Mouse (Mus musculus): ENCODE measurements around the gene Rbm43. TPM values are rescaled to one million over a fixed set of nuclear protein-coding genes. Genes with fewer than 3 reads are reported as not detected.

Gene Rbm43
- total and polyA plus RNA-seq, 3 experiments = 9.5 to 25.9 (median 20.6) TPM

GRCm38 (mm10) chr2:51941832-51942231 lies 6.9 kb upstream of the Rbm43 start:
- no peaks in the 10 kb centered on the region for H3K36me3 ChIP-seq (replicated peaks in 1 of 2; ENCODE audit: control insufficient read depth in 1 of 2, insufficient read depth in 1 of 2, low read length in 1 of 2)
- no peaks in the 10 kb centered on the region for H3K27me3 ChIP-seq (replicated peaks)
- no peak for DNase-seq (ENCODE audit: extremely low read depth)
- TF ChIP-seq CHD2 (IDR thresholded peaks at IDR 0.05; ENCODE audit: low read length) (no peak), POLR2A (IDR thresholded peaks at IDR 0.05; ENCODE audit: low read depth, low read length) (no peak), PAX5 (IDR thresholded peaks at IDR 0.05; ENCODE audit: low read length) (no peak), RAD21 (IDR thresholded peaks at IDR 0.05; ENCODE audit: low read depth, low read length) (no peak)
- dilution Hi-C loops (cut with MboI; ENCODE audit: extremely low pct_ligation_motif_present, extremely low pct_unique_long_range_greater_than_20kb, low sequenced_read_pairs) = no loop called here
- H3K27ac ChIP-seq (ENCODE audit: insufficient read depth, low read depth) = no peak overlapping the region
- no peak overlapping the region for H3K4me2 ChIP-seq (ENCODE audit: insufficient read depth, low read depth, poor library complexity, severe bottlenecking)
- no peaks in the 10 kb centered on the region for H3K4me1 ChIP-seq (ENCODE audit: control insufficient read depth in 1 of 2, insufficient read depth in 2 of 2)
- no peak overlapping the region for H3K9ac ChIP-seq (ENCODE audit: insufficient read depth, low read depth)
- no peak overlapping the region for H3K4me3 ChIP-seq (replicated peaks in 1 of 3; ENCODE audit: low read depth in 2 of 3, low read length in 2 of 3, poor library complexity in 1 of 3)
- no peaks in the 10 kb centered on the region for H3K9me3 ChIP-seq (replicated peaks; ENCODE audit: low read length)
- H3K79me2 ChIP-seq (replicated peaks; ENCODE audit: control insufficient read depth, extremely low read depth, insufficient read depth, poor library complexity, severe bottlenecking) = no peaks in the 10 kb centered on the region
- in situ Hi-C loops (cut with MboI; ENCODE audit: low pct_ligation_motif_present, low pct_unique_long_range_greater_than_20kb, low sequenced_read_pairs) = no loop called here

- in situ Hi-C loops (cut with MboI; ENCODE audit: low pct_ligation_motif_present, low pct_unique_long_range_greater_than_20kb, low sequenced_read_pairs) = no loop called here
- Histone ChIP-seq H3K79me2 (replicated peaks; ENCODE audit: control insufficient read depth, extremely low read depth, insufficient read depth, poor library complexity, severe bottlenecking) (no peaks in the 10 kb centered on the region), H3K4me2 (ENCODE audit: insufficient read depth, low read depth, poor library complexity, severe bottlenecking) (no peak overlapping the region), H3K27ac (ENCODE audit: insufficient read depth, low read depth) (no peak overlapping the region), H3K36me3 (replicated peaks in 1 of 2; ENCODE audit: control insufficient read depth in 1 of 2, insufficient read depth in 1 of 2, low read length in 1 of 2) (no peaks in the 10 kb centered on the region), H3K4me3 (replicated peaks in 1 of 3; ENCODE audit: low read depth in 2 of 3, low read length in 2 of 3, poor library complexity in 1 of 3) (no peak overlapping the region), H3K9ac (ENCODE audit: insufficient read depth, low read depth) (no peak overlapping the region), H3K9me3 (replicated peaks; ENCODE audit: low read length) (no peaks in the 10 kb centered on the region), H3K4me1 (ENCODE audit: control insufficient read depth in 1 of 2, insufficient read depth in 2 of 2) (peaks cover 0 to 9% of the 10 kb centered on the region in 2 experiments; a peak in 1 of 4 replicates), H3K27me3 (replicated peaks) (no peaks in the 10 kb centered on the region)
- TF ChIP-seq ZC3H11A (IDR thresholded peaks at IDR 0.05; ENCODE audit: low read depth, low read length) (no peak), RCOR1 (conservative IDR thresholded peaks at IDR 0.05; ENCODE audit: low read depth, low read length) (no peak), NELFE (IDR thresholded peaks at IDR 0.05; ENCODE audit: low read depth, low read length) (no peak), JUND (conservative IDR thresholded peaks at IDR 0.05; ENCODE audit: low read depth, low read length) (no peak), E2F4 (IDR thresholded peaks at IDR 0.05; ENCODE audit: insufficient replicate concordance, low read depth, low read length) (no peak), GABPA (IDR thresholded peaks at IDR 0.05; ENCODE audit: insufficient replicate concordance, low read depth, low read length) (no peak), USF1 (IDR thresholded peaks at IDR 0.05; ENCODE audit: low read depth, low read length) (no peak), BHLHE40 (IDR thresholded peaks at IDR 0.05; ENCODE audit: low read depth, low read length) (no peak), POLR2A (IDR thresholded peaks at IDR 0.05; ENCODE audit: low read depth, low read length) (no peak), SMC3 (IDR thresholded peaks at IDR 0.05; ENCODE audit: low read depth, low read length) (no peak), MAZ (IDR thresholded peaks at IDR 0.05; ENCODE audit: low read depth, low read length) (no peak), EP300 (IDR thresholded peaks at IDR 0.05; ENCODE audit: low read length) (no peak), TCF12 (IDR thresholded peaks at IDR 0.05; ENCODE audit: low read depth, low read length) (no peak), NRF1 (IDR thresholded peaks at IDR 0.05; ENCODE audit: low read depth, low read length) (no peak), MEF2A (IDR thresholded peaks at IDR 0.05; ENCODE audit: borderline replicate concordance, low read depth, low read length) (no peak), ZNF384 (IDR thresholded peaks at IDR 0.05; ENCODE audit: low read depth, low read length) (no peak), ETS1 (conservative IDR thresholded peaks at IDR 0.05; ENCODE audit: low read depth, low read length) (no peak), ZKSCAN1 (IDR thresholded peaks at IDR 0.05; ENCODE audit: borderline replicate concordance, low read depth, low read length) (no peak), ELF1 (IDR thresholded peaks at IDR 0.05; ENCODE audit: low read depth, low read length) (no peak), POLR2AphosphoS2 (IDR thresholded peaks at IDR 0.05; ENCODE audit: low read depth, low read length) (no peak)
- dilution Hi-C loops (cut with MboI; ENCODE audit: extremely low pct_ligation_motif_present, extremely low pct_unique_long_range_greater_than_20kb, low sequenced_read_pairs) = no loop called here
- no peak for DNase-seq (ENCODE audit: extremely low read depth)
Observed at GRCm38 (mm10) chr2:51938750-51939149, 3.8 kb upstream of the Rbm43 start.
